Mouse (Mus musculus) embryonic fibroblast, embryonic 13.5 days (primary cell): ENCODE data around the gene Il1rapl2. TPM values are rescaled to one million over a fixed set of nuclear protein-coding genes. Genes with fewer than 3 reads are reported as not detected.

Experiments
- H3K27ac ChIP-seq: 2 replicates; pipeline ENCODE4 v1.5.1; 2012; ENCODE audit warnings: low read length, control low read depth, inconsistent platforms; ENCODE audit not compliant: insufficient read depth
- H3K4me1 ChIP-seq: 2 replicates; pipeline ENCODE4 v1.6.1; 2011; ENCODE audit warnings: low read length; ENCODE audit not compliant: control insufficient read depth, insufficient read depth
- H3K4me3 ChIP-seq: 2 replicates; pipeline ENCODE4 v1.5.1; 2011; ENCODE audit warnings: mild to moderate bottlenecking, control low read depth, low read length; ENCODE audit not compliant: insufficient read depth
- CTCF ChIP-seq: IDR thresholded peaks from 2 replicates; pipeline ENCODE4 v1.5.1; 2011; ENCODE audit warnings: mild to moderate bottlenecking, control low read depth, low read length, moderate library complexity, borderline replicate concordance; ENCODE audit not compliant: insufficient read depth
- POLR2A ChIP-seq: IDR thresholded peaks from 2 replicates; pipeline ENCODE4 v1.6.1; 2011; ENCODE audit warnings: low read depth, mild to moderate bottlenecking, control low read depth, low read length, moderate library complexity
- polyA plus RNA-seq: library from polyadenylated mRNA; stranded (reverse); fragments of >200 nt; gene quantifications from 2 replicates; pipeline ENCODE4 v1.2.4, GENCODE M21; 2011; ENCODE audit warnings: low read depth; ENCODE audit not compliant: missing spikeins, insufficient read length

The Il1rapl2 gene
- polyA plus RNA-seq, 1 experiment, result not detected

- H3K4me1 ChIP-seq, result no peaks in the 10 kb centered on the region
- TF ChIP-seq CTCF (no peak), POLR2A (no peak)
- H3K27ac ChIP-seq, result no peak overlapping the region
- H3K4me3 ChIP-seq, result no peak overlapping the region
Measured at GRCm38 (mm10) chrX:138505049-138505448, 934.6 kb downstream of the Il1rapl2 start.

- Histone ChIP-seq H3K4me3 (no peak overlapping the region), H3K4me1 (no peaks in the 10 kb centered on the region; the same call in 1 of the 2 replicates), H3K27ac (no peak overlapping the region)
- TF ChIP-seq CTCF, result no peak
- no peak for TF ChIP-seq POLR2A
Measured at GRCm38 (mm10) chrX:138620106-138620505, 1049.7 kb downstream of the Il1rapl2 start.

- Histone ChIP-seq H3K4me3 (no peak overlapping the region), H3K4me1 (no peaks in the 10 kb centered on the region), H3K27ac (no peak overlapping the region)
- TF ChIP-seq CTCF (no peak), POLR2A (no peak)
Measured at GRCm38 (mm10) chrX:138625311-138625710, 1054.9 kb downstream of the Il1rapl2 start.

GRCm38 (mm10) chrX:138722372-138722771, 1152.0 kb downstream of the Il1rapl2 start:
- Histone ChIP-seq H3K27ac (no peak overlapping the region), H3K4me1 (no peaks in the 10 kb centered on the region; the same call in 1 of the 2 replicates), H3K4me3 (no peak overlapping the region)
- no peak for TF ChIP-seq POLR2A
- TF ChIP-seq CTCF, result no peak

GRCm38 (mm10) chrX:138800958-138801357, 1230.5 kb downstream of the Il1rapl2 start:
- no peaks in the 10 kb centered on the region for H3K4me1 ChIP-seq
- TF ChIP-seq POLR2A (no peak), CTCF (no peak)
- H3K27ac ChIP-seq, result no peak overlapping the region
- H3K4me3 ChIP-seq, result no peak overlapping the region

GRCm38 (mm10) chrX:138831876-138832275, 1261.5 kb downstream of the Il1rapl2 start:
- TF ChIP-seq POLR2A (no peak), CTCF (no peak)
- Histone ChIP-seq H3K4me1 (no peaks in the 10 kb centered on the region), H3K27ac (no peak overlapping the region), H3K4me3 (no peak overlapping the region)

- no peak overlapping the region for H3K4me3 ChIP-seq
- H3K4me1 ChIP-seq, result no peaks in the 10 kb centered on the region
- no peak overlapping the region for H3K27ac ChIP-seq
- TF ChIP-seq CTCF (no peak), POLR2A (no peak)
Measured at GRCm38 (mm10) chrX:138833894-138834293, 1263.5 kb downstream of the Il1rapl2 start.

- Histone ChIP-seq H3K4me3 (no peak overlapping the region), H3K4me1 (no peaks in the 10 kb centered on the region), H3K27ac (no peak overlapping the region)
- TF ChIP-seq POLR2A, result no peak
- no peak for TF ChIP-seq CTCF
Measured at GRCm38 (mm10) chrX:138838381-138838780, 1268.0 kb downstream of the Il1rapl2 start.
